Mouse (Mus musculus): ENCODE data around the gene Max. TPM values are rescaled to one million over a fixed set of nuclear protein-coding genes. Genes with fewer than 3 reads are reported as not detected.

The Max gene
- total and polyA plus RNA-seq, 3 experiments, result 48.2 to 356 (median 164) TPM

GRCm38 (mm10) chr12:77009202-77010030 is 47.4 kb upstream of the Max start:
- peaks cover 7 to 17% of the 10 kb centered on the region in 2 experiments for H3K4me1 ChIP-seq (ENCODE audit: control insufficient read depth in 1 of 2, insufficient read depth in 2 of 2, low read length in 2 of 2)
- H3K36me3 ChIP-seq (ENCODE audit: control insufficient read depth in 1 of 2, insufficient read depth in 2 of 2, low read length in 2 of 2), result peaks cover 0 to 16% of the 10 kb centered on the region in 2 experiments; a peak in 2 of 4 replicates
- peak overlapping the region; percentile 86 for H3K27ac ChIP-seq (ENCODE audit: control insufficient read depth, low read depth, low read length)
- H3K79me2 ChIP-seq (ENCODE audit: control insufficient read depth, insufficient read depth, low read length, poor library complexity), result no peaks in the 10 kb centered on the region
- no peaks in the 10 kb centered on the region for H3K9me3 ChIP-seq (replicated peaks; ENCODE audit: insufficient read depth, low read length)
- peak; percentile 90 for DNase-seq (ENCODE audit: low read depth, low spot score)
- H3K9ac ChIP-seq (ENCODE audit: control insufficient read depth, low read depth, low read length, poor library complexity, severe bottlenecking), result peak overlapping the region; percentile 65
- peak overlapping the region; percentile 36 to 53 for H3K4me3 ChIP-seq (ENCODE audit: control insufficient read depth in 1 of 2, insufficient read depth in 1 of 2, low read depth in 2 of 2, low read length in 2 of 2)
- H3K27me3 ChIP-seq (ENCODE audit: control insufficient read depth in 1 of 2, insufficient read depth in 2 of 2, low read length in 2 of 2), result no peaks in the 10 kb centered on the region
- TF ChIP-seq TBP (IDR thresholded peaks at IDR 0.05; ENCODE audit: low read depth, low read length), result no peak; the same call in 1 of the 2 replicates
- peak; percentile 48; the same call in 1 of the 2 replicates for TF ChIP-seq RCOR1 (IDR thresholded peaks at IDR 0.05; ENCODE audit: low read depth, low read length)
- TF ChIP-seq TCF12 (IDR thresholded peaks at IDR 0.05; ENCODE audit: low read depth, low read length), result peak; percentile 28; the same call in 1 of the 2 replicates
- TF ChIP-seq UBTF (IDR thresholded peaks at IDR 0.05; ENCODE audit: borderline replicate concordance, insufficient read depth, low read depth, low read length), result no peak
- TF ChIP-seq EP300 (IDR thresholded peaks at IDR 0.05; ENCODE audit: low read depth in 1 of 2, low read length in 2 of 2), result peak in 1 of 2 experiments; percentile 71; a peak in 3 of 4 replicates
- no peak for TF ChIP-seq KAT2A (conservative IDR thresholded peaks at IDR 0.05; ENCODE audit: low read depth, low read length)
- TF ChIP-seq POLR2AphosphoS5 (IDR thresholded peaks at IDR 0.05; ENCODE audit: borderline replicate concordance, low read depth, low read length), result no peak
- TF ChIP-seq GATA1 (IDR thresholded peaks at IDR 0.05; ENCODE audit: low read depth, low read length), result peak; percentile 41; the same call in 1 of the 2 replicates
- TF ChIP-seq NELFE (IDR thresholded peaks at IDR 0.05; ENCODE audit: low read depth, low read length), result no peak
- TF ChIP-seq CHD1 (IDR thresholded peaks at IDR 0.05; ENCODE audit: low read depth, low read length), result no peak
- no peak for TF ChIP-seq MEF2A (IDR thresholded peaks at IDR 0.05; ENCODE audit: extremely low read depth, insufficient replicate concordance, low read depth, low read length, poor library complexity, severe bottlenecking)
- TF ChIP-seq TAL1 (IDR thresholded peaks at IDR 0.05; ENCODE audit: low read length), result peak; percentile 49
- TF ChIP-seq SMC3 (IDR thresholded peaks at IDR 0.05; ENCODE audit: low read depth, low read length), result peak; percentile 70
- TF ChIP-seq CTCF (IDR thresholded peaks at IDR 0.05 in 2 of 3, conservative IDR thresholded peaks at IDR 0.05 in 1 of 3; ENCODE audit: control insufficient read depth in 1 of 3, insufficient read depth in 1 of 3, low read depth in 2 of 3, low read length in 3 of 3, poor library complexity in 1 of 3, severe bottlenecking in 1 of 3), result peak; percentile 30 to 61 (median 31); a peak in 5 of 6 replicates
- peak in 1 of 2 experiments; percentile 45; a peak in 1 of 4 replicates for TF ChIP-seq POLR2A (IDR thresholded peaks at IDR 0.05; ENCODE audit: control insufficient read depth in 1 of 2, insufficient read depth in 1 of 2, low read depth in 1 of 2, low read length in 2 of 2, poor library complexity in 1 of 2)
- TF ChIP-seq USF1 (IDR thresholded peaks at IDR 0.05; ENCODE audit: low read depth, low read length), result peak; percentile 80
- 0 out of 2 replicates have a peak, but pooled peaks have one; percentile 35 for TF ChIP-seq ZMIZ1 (IDR thresholded peaks at IDR 0.05; ENCODE audit: low read depth, low read length)
- 0 out of 2 replicates have a peak, but pooled peaks have one; percentile 20 for TF ChIP-seq MYC (IDR thresholded peaks at IDR 0.05; ENCODE audit: low read depth, low read length)
- no peak for TF ChIP-seq BHLHE40 (IDR thresholded peaks at IDR 0.05; ENCODE audit: borderline replicate concordance, low read depth, low read length)
- TF ChIP-seq ETS1 (IDR thresholded peaks at IDR 0.05; ENCODE audit: low read depth, low read length), result peak; percentile 12; the same call in 1 of the 2 replicates
- TF ChIP-seq ZNF384 (IDR thresholded peaks at IDR 0.05; ENCODE audit: low read depth, low read length), result no peak
- no peak for TF ChIP-seq NRF1 (IDR thresholded peaks at IDR 0.05; ENCODE audit: insufficient read depth, low read depth, low read length, poor library complexity, severe bottlenecking)
- TF ChIP-seq MAFK (IDR thresholded peaks at IDR 0.05; ENCODE audit: borderline replicate concordance, low read depth, low read length), result no peak
- peak; percentile 42; the same call in 1 of the 2 replicates for TF ChIP-seq MXI1 (IDR thresholded peaks at IDR 0.05; ENCODE audit: low read depth, low read length)
- TF ChIP-seq USF2 (IDR thresholded peaks at IDR 0.05; ENCODE audit: borderline replicate concordance in 1 of 2, insufficient read depth in 1 of 2, low read depth in 1 of 2, low read length in 2 of 2), result no peak
- TF ChIP-seq MAZ (IDR thresholded peaks at IDR 0.05; ENCODE audit: low read depth, low read length), result no peak
- no peak for TF ChIP-seq CHD2 (IDR thresholded peaks at IDR 0.05; ENCODE audit: low read length)
- TF ChIP-seq ZKSCAN1 (IDR thresholded peaks at IDR 0.05; ENCODE audit: low read depth, low read length), result no peak
- TF ChIP-seq HCFC1 (IDR thresholded peaks at IDR 0.05; ENCODE audit: low read depth, low read length), result peak; percentile 27; the same call in 1 of the 2 replicates
- TF ChIP-seq MYB (IDR thresholded peaks at IDR 0.05; ENCODE audit: low read depth, low read length), result 0 out of 2 replicates have a peak, but pooled peaks have one; percentile 66
- 0 out of 2 replicates have a peak, but pooled peaks have one; percentile 2 for TF ChIP-seq ZC3H11A (IDR thresholded peaks at IDR 0.05; ENCODE audit: low read depth, low read length)
- no peak for TF ChIP-seq JUND (IDR thresholded peaks at IDR 0.05; ENCODE audit: low read depth, low read length)
- no peak for TF ChIP-seq SIN3A (IDR thresholded peaks at IDR 0.05; ENCODE audit: low read length)
- TF ChIP-seq MAX (IDR thresholded peaks at IDR 0.05; ENCODE audit: low read length), result 0 out of 2 replicates have a peak, but pooled peaks have one; percentile 57

All from MEL (cell line).